Mouse (Mus musculus): ENCODE measurements around the gene Efcab12.
"Not testable (repeated sequence)": the region's sequence is repeated elsewhere in the genome, so short reads cannot be mapped to it uniquely, and the experiment has no call there.

The Efcab12 gene

GRCm38 (mm10) chr6:115838161-115838597, at the start of gene Efcab12:
Gene Efcab12 (minus strand): TSS chr6:115838412.
- peak; percentile 85 for DNase-seq (ENCODE audit: low spot score)

GRCm38 (mm10) chr6:115886894-115887293, 48.7 kb upstream of the Efcab12 start:
- DNase-seq (ENCODE audit: low spot score): no peak

GRCm38 (mm10) chr6:115884018-115884417, 45.8 kb upstream of the Efcab12 start:
- DNase-seq (ENCODE audit: low spot score): no peak

DNA sequence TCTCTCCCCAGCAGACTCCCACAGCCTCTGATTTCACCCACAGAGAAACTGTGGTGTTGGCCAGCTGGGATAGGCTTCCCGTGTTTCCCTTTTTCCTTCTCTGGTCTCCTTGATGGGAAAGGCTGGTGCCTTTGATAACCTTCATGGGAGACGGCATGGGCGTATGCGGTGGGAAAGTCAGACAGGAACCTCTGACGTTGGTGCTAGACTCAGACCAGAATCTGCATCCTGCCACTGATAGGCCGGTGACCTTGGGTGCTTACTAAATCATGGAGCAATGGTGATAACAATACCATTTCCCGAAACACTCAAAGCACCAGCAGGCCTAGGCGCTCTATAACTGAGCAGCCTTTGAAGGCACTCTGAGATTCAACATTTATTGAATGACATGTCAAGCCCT, 42.5 kb upstream of the Efcab12 start:
- DNase-seq (ENCODE audit: low spot score): peak; percentile 58

- DNase-seq (ENCODE audit: low spot score): no peak
Measured at GRCm38 (mm10) chr6:115879736-115880135, 41.5 kb upstream of the Efcab12 start.

DNA sequence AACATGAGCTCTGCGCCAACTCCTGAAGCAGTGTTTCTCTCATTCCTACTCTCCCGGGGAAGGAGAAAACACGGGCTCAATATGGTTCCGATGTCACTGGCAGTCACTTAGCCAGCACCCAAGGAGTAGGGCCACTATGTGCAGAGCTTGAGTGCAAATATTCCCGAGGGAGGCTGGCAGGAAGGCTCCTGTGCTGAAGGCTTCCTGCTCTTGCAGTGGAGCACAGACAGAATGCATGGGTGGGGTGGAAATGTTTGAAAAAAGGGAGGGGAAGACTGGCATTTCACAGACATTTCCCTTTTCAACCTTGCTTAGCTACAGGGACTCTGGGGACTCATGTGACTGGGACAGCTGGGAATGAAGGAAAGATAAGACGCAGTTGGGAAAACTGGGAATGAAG, 40.5 kb upstream of the Efcab12 start:
- no peak for DNase-seq (ENCODE audit: low spot score)

DNA sequence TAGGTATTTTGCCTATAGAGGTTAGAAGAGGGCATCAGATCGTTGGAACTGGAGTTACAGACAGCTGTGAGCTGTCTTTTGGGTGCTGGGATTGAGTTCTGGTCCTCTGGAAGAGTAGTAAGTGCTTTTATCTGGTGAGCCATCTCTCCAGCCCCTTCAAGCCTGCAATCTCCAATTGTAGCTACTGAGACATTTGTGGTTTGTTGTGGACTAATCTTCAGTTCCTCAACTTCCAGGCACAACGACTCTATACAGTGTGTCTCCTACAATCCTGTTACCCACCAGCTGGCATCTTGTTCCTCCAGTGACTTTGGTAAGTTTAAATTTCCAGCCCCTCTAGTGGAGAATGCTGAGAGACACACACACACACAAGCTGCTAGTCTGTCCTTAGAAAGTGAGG, 39.0 kb upstream of the Efcab12 start:
- no peak for DNase-seq (ENCODE audit: low spot score)

GRCm38 (mm10) chr6:115871318-115871717, 33.1 kb upstream of the Efcab12 start:
- DNase-seq (ENCODE audit: low spot score): not testable (repeated sequence)

DNA sequence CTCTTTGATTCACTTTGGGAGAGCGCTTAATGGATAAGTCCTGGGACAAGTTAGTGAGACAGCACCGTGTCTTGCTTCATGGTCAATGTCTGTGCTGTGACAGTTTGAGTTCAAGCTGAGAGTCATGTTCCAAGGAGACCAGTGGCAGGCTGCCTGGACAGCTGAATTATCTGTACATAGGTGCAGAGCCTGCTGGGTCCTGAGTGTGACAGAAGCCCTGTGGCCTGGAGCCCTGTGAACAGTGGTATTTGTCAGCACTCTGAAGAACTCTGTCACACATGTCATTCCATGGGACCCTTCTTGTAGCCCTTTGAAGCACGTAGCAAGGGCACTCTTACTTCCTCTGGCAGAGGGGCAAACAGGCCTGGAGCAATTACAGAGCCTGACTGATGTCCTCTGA, 28.9 kb upstream of the Efcab12 start:
- not testable (repeated sequence) for DNase-seq (ENCODE audit: low spot score)

DNA sequence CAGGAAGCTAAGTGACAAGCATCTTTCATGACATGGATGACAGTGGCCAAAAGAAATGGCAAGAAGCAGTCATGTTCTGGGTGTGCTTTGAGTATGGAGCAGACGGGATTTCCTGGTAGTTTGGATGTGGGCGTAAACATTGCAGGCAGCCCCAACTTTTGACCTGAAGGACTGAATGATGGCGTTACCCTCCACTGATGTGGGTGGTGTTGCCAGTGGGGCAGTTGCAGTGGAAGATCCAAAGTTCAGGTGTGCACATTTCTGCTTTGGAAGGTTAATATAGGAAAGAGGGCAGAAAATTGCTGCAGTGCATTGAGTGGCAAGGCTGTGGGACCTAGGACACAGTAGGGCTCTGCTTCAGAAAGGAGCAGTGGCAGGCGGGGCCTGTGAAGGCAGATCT, 27.0 kb upstream of the Efcab12 start:
- no peak for DNase-seq (ENCODE audit: low spot score)

- DNase-seq (ENCODE audit: low spot score): no peak
Measured at GRCm38 (mm10) chr6:115863340-115863841, 25.2 kb upstream of the Efcab12 start.

GRCm38 (mm10) chr6:115860027-115860556, 21.9 kb upstream of the Efcab12 start:
- DNase-seq (ENCODE audit: low spot score): no peak

GRCm38 (mm10) chr6:115859258-115859657, 21.0 kb upstream of the Efcab12 start:
- DNase-seq (ENCODE audit: low spot score): no peak

DNA sequence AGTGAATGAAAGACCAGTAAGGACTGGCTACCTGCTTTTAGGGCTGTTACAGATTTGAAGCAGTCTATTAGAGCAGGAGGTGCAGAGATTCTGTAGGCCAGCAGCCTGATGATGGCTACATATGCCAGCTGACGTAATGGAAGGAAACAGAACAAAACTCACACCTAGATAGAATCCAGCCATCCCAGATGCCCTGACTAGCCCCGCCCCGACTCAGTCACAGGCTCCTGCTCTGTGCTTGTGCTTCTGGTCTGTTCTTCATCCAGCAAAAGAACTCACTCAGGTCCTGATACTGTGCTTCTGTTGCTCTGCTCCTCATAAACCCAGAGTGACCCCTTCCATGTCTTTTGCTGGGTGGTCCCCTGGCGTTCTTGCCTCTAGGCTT, 18.1 kb upstream of the Efcab12 start:
- DNase-seq (ENCODE audit: low spot score): no peak

DNA sequence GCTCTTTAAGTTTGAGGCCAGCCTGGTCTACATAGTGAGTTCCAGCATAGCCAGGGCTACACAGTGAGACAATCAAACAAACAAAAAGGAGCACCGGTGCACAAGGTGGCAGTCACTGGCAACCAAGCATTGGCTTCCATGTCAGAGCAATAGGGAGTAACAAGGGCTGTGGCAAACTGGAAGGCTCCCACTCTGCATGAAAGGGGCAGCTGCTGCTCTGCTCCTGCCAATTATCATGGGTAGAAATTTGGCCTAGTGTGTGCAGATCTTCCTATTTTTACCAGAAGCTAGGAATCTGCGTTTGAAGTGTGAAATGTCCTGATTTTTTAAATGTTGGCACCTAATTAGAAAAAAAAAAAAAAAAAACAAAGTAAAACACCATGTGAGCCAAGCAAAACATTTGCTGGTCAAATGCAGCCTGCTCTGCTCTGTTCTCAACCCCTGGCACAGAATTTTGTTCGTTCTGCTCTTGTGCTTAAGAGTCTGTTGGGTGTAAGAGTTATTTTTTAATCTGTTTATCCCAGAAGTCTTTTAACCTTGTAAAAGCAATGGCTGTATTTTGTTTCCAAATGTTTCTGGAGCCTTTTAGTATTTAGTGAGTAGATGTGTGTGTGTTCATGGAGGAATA, 17.6 kb upstream of the Efcab12 start:
- DNase-seq (ENCODE audit: low spot score): no peak

DNA sequence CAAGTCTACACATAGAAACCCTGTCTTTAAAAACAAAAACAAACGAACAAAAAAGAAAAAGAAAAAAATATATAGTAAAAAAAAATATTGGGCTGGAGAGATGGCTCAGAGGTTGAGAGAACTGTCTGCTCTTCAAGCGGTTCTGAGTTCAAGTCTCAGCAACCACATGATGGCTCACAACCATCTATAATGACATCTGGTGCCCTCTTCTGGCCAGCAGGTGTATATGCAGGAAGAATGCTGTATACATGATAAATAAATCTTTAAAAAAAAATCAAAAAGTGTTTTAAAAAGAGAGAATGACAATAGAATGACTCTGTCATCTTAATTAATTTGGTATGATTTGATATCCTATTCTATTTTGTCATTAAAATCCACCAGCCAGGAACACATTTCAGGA, 16.2 kb upstream of the Efcab12 start:
- peak; percentile 26 for DNase-seq (ENCODE audit: low spot score)

DNA sequence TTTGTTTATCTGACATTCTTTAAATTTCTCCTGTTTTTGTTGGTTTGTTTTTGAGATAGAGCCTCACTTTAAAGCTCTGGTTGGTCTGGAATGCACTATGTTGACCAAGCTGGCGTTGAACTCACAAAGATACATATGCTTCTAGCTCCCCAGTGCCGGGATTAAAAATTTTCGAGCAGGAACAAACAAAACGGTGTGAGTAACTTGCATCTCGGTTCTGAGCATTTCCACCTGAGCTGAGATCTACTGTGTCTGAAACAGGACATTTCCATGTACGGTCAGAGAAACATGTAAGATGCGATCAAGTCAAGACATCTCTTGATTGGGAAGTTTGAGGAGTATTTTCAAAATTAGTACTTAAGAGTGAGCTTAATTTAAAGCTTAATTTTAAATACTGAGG, 15.8 kb upstream of the Efcab12 start:
- no peak for DNase-seq (ENCODE audit: low spot score)

- peak; percentile 99 for DNase-seq (ENCODE audit: low spot score)
Measured at GRCm38 (mm10) chr6:115853091-115853813, 15.0 kb upstream of the Efcab12 start, which contains the start of the genes Mbd4 and Ift122. Gene Mbd4 (minus strand): TSS chr6:115853371. Gene Ift122 (plus strand): TSS chr6:115853470.

DNA sequence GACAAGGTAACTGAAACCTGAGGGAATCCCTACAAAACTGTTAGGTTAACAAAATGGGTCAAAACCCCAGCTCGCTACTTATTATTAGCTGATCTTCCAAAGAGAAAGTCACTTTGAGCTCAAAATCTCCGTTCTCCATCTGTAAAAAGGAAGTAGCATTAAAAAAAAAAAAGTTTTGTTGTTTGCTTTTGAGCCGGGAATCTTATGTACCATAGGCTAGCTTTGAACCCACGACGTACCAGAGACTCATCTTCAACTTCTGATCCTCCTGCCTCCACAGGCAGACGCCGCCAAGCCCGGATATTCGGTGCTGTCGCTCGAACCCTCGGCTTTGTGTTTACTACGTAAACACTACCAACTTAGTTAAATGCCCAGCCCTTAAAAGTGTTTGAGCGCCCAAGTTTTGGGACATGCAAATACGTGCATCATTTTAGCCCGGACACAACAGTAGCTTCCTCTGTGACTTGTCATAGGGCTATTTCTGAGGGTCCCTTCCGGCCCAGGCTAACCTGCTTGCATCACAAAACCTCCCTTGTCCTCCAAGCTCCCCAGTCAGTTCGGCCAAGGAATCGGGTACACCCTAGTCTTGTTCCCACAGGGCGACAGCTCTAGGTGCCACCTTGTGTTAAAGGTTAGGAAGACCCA, 14.4 kb upstream of the Efcab12 start:
- no peak for DNase-seq (ENCODE audit: low spot score)

DNA sequence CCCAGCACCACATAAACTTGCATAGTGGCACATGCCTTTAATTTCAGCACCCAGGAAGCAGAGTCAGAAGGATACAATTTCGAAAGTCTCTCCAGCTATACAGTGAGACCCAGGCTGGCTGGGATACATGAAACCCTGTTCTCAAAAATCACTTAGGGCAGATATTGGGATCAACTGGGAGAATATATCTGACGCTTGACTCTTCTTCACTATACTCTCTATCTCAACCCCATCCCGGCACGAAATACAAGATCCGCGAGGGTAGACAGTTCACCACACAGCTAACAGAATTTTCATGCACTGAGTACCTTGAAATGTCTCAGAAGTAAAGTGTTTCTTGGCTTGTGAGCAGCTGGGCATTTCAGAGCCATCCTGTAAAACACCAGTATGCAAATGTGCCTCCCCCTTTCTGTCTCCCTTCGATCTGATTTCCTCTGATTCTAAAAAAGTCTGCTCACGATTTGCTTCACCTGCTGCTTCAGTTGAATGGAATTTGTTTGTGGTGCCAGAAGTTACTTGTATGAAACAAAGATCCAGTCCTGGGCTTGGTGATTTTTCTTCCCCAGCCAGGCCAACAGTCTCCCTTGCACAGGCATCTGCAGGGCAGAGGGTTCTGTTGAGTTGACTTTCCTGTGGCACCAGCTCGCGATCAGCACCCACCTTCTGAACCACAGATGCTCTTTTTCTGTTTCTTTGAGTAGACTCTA, 10.5 kb upstream of the Efcab12 start:
- no peak for DNase-seq (ENCODE audit: low spot score)

GRCm38 (mm10) chr6:115846640-115847411, 8.6 kb upstream of the Efcab12 start:
- peak; percentile 71 for DNase-seq (ENCODE audit: low spot score)

Measured in lung, postnatal 25 days (tissue).